Mouse (Mus musculus): ENCODE data around the gene Zswim8. TPM values are rescaled to one million over a fixed set of nuclear protein-coding genes. Genes with fewer than 3 reads are reported as not detected.

Zswim8 gene
- 100 to 1,000 TPM; 129 to 136 TPM for total RNA-seq (2021)
- long read RNA-seq, experiment 1, partial matches to known transcripts: 9 of 13 reads
- long read RNA-seq, experiment 1, other reads (novel, unspliced or antisense): 3 of 13 reads
- long read RNA-seq, experiment 2, partial matches to known transcripts: 9 of 11 reads
- long read RNA-seq, experiment 2, other reads (novel, unspliced or antisense): 1 of 11 reads

- DNase-seq (ENCODE audit: low spot score in 2 of 2): peak; percentile 86 to 89
Observed at GRCm38 (mm10) chr14:20707201-20708190, at the start of gene Zswim8. TSS of gene Zswim8 (plus strand) at chr14:20707552.

- DNase-seq (ENCODE audit: low spot score in 2 of 2): no peak
Observed at GRCm38 (mm10) chr14:20658326-20658725, 49.0 kb upstream of the Zswim8 start.

GRCm38 (mm10) chr14:20658902-20659301 is 48.5 kb upstream of the Zswim8 start:
- DNase-seq (ENCODE audit: low spot score in 2 of 2): no peak

GRCm38 (mm10) chr14:20659687-20660086 is 47.7 kb upstream of the Zswim8 start:
- no peak for DNase-seq (ENCODE audit: low spot score in 2 of 2)

GRCm38 (mm10) chr14:20660827-20661660 is 46.3 kb upstream of the Zswim8 start:
- DNase-seq (ENCODE audit: low spot score in 2 of 2): peak; percentile 83 to 90

- no peak for DNase-seq (ENCODE audit: low spot score in 2 of 2)
Observed at GRCm38 (mm10) chr14:20661661-20662331, 45.6 kb upstream of the Zswim8 start.

- DNase-seq (ENCODE audit: low spot score in 2 of 2): no peak
Observed at GRCm38 (mm10) chr14:20662740-20663139, 44.6 kb upstream of the Zswim8 start.

- DNase-seq (ENCODE audit: low spot score in 2 of 2): no peak
Observed at GRCm38 (mm10) chr14:20663601-20664000, 43.8 kb upstream of the Zswim8 start.

GRCm38 (mm10) chr14:20664436-20664835 is 42.9 kb upstream of the Zswim8 start:
- DNase-seq (ENCODE audit: low spot score in 2 of 2): no peak

GRCm38 (mm10) chr14:20667469-20667868 is 39.9 kb upstream of the Zswim8 start:
- DNase-seq (ENCODE audit: low spot score in 2 of 2): no peak

- no peak for DNase-seq (ENCODE audit: low spot score in 2 of 2)
Observed at GRCm38 (mm10) chr14:20668154-20668810, 39.1 kb upstream of the Zswim8 start, which contains the start of gene Synpo2l. TSS of gene Synpo2l (minus strand) at chr14:20668354.

- peak in 1 of 2 experiments; percentile 31 for DNase-seq (ENCODE audit: low spot score in 2 of 2)
Observed at GRCm38 (mm10) chr14:20672990-20673389, 34.4 kb upstream of the Zswim8 start.

GRCm38 (mm10) chr14:20673735-20674063 is 33.7 kb upstream of the Zswim8 start:
- peak; percentile 31 to 36 for DNase-seq (ENCODE audit: low spot score in 2 of 2)

GRCm38 (mm10) chr14:20674064-20674833 is 33.1 kb upstream of the Zswim8 start, which contains the start of gene Sec24c:
TSS of gene Sec24c (plus strand) at chr14:20674308.
- DNase-seq (ENCODE audit: low spot score in 2 of 2): peak; percentile 98 to 99

- no peak for DNase-seq (ENCODE audit: low spot score in 2 of 2)
Observed at GRCm38 (mm10) chr14:20677906-20678305, 29.4 kb upstream of the Zswim8 start.

GRCm38 (mm10) chr14:20681742-20682141 is 25.6 kb upstream of the Zswim8 start:
- DNase-seq (ENCODE audit: low spot score in 2 of 2): no peak

- DNase-seq (ENCODE audit: low spot score in 2 of 2): no peak
Observed at GRCm38 (mm10) chr14:20682498-20682897, 24.9 kb upstream of the Zswim8 start.

- no peak for DNase-seq (ENCODE audit: low spot score in 2 of 2)
Observed at GRCm38 (mm10) chr14:20686576-20686975, 20.8 kb upstream of the Zswim8 start.

- no peak for DNase-seq (ENCODE audit: low spot score in 2 of 2)
Observed at GRCm38 (mm10) chr14:20689009-20689408, 18.3 kb upstream of the Zswim8 start.

Measured in adrenal gland, adult 18-20 months (tissue).